Mouse (Mus musculus): ENCODE data around the gene Gm45521.
"Not testable (repeated sequence)": the region's sequence is repeated elsewhere in the genome, so short reads cannot be mapped to it uniquely, and the experiment has no call there.

Gm45521 gene

GRCm38 (mm10) chr14:7999435-7999834 lies 42.3 kb downstream of the Gm45521 start:
- no peak for DNase-seq (ENCODE audit: low read depth)

- no peak for DNase-seq (ENCODE audit: low read depth)
Measured at GRCm38 (mm10) chr14:8000247-8000646, 43.2 kb downstream of the Gm45521 start.

- DNase-seq (ENCODE audit: low read depth): peak; percentile 27
Measured at GRCm38 (mm10) chr14:8000831-8001685, 44.0 kb downstream of the Gm45521 start.

- DNase-seq (ENCODE audit: low read depth): peak; percentile 88
Measured at GRCm38 (mm10) chr14:8002432-8003092, 45.5 kb downstream of the Gm45521 start, which contains the start of gene Abhd6. Gene Abhd6 (plus strand): TSS chr14:8002902.

- no peak for DNase-seq (ENCODE audit: low read depth)
Measured at GRCm38 (mm10) chr14:8003093-8003670, 46.1 kb downstream of the Gm45521 start.

GRCm38 (mm10) chr14:8003727-8004670 lies 46.9 kb downstream of the Gm45521 start:
- peak; percentile 14 for DNase-seq (ENCODE audit: low read depth)

- DNase-seq (ENCODE audit: low read depth): not testable (repeated sequence)
Measured at GRCm38 (mm10) chr14:8006061-8006460, 49.0 kb downstream of the Gm45521 start.

GRCm38 (mm10) chr14:8007084-8007483 lies 50.0 kb downstream of the Gm45521 start:
- no peak for DNase-seq (ENCODE audit: low read depth)

- no peak for DNase-seq (ENCODE audit: low read depth)
Measured at GRCm38 (mm10) chr14:8007486-8007885, 50.4 kb downstream of the Gm45521 start.

GRCm38 (mm10) chr14:8007923-8008322 lies 50.8 kb downstream of the Gm45521 start:
- DNase-seq (ENCODE audit: low read depth): no peak
